Mouse (Mus musculus): ENCODE measurements around the gene Cmip.

DNA sequence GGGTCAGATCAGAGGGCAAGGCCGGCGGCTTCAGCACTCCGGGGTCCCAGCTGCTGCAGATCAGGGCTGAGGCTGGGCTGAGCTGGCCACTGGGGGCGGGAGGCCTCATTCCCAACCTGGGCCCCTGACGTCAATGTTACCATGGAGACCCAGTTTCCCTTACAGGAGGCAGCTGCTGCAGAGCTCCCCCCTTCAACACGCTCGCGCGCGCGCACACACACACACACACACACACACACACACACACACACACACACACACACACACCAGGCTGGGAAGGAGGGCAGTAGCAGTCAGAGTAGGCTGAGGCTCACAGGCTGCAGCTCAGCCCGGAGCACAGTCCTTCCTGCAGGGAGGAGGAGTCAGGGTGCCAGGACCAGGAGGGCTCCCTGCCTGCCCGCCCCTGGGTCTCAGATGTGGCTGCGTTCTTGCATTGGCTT lies 213.5 kb downstream of the Cmip start:
- TF ChIP-seq CTCF (IDR thresholded peaks at IDR 0.05; ENCODE audit: low read depth) (no peak), EP300 (IDR thresholded peaks at IDR 0.05; ENCODE audit: low read depth) (no peak)

Data from liver, postnatal 0 days (tissue).